Mouse (Mus musculus) erythroblast, adult 5-6 weeks (primary cell): ENCODE measurements around the gene Rbl1. TPM values are rescaled to one million over a fixed set of nuclear protein-coding genes. Genes with fewer than 3 reads are reported as not detected.
"Not testable (repeated sequence)": the region's sequence is repeated elsewhere in the genome, so short reads cannot be mapped to it uniquely, and the experiment has no call there.

Source experiments
- ATAC-seq: replicated peaks from 2 replicates; pipeline ENCODE4 v1.8.0; 2016; ENCODE audit warnings: moderate number of reproducible peaks, mild to moderate bottlenecking, moderate TSS enrichment, inconsistent platforms; ENCODE audit not compliant: poor library complexity, low FRiP score, severe bottlenecking
- total RNA-seq, 2 experiments: library from RNA; stranded (forward) in 1 of 2; stranded (reverse) in 1 of 2; fragments of 150-400 nt in 1 of 2; fragments of 200-764, 138-1000 nt in 1 of 2; gene quantifications; 2 replicates each; pipeline versions ENCODE4 v1.2.3 to v1.2.4; 2015 to 2017; ENCODE audit warnings: low replicate concordance in 2 of 2

Gene Rbl1
- total RNA-seq, 2 experiments from 2014 or later, result 31.5 to 40.8 TPM

DNA sequence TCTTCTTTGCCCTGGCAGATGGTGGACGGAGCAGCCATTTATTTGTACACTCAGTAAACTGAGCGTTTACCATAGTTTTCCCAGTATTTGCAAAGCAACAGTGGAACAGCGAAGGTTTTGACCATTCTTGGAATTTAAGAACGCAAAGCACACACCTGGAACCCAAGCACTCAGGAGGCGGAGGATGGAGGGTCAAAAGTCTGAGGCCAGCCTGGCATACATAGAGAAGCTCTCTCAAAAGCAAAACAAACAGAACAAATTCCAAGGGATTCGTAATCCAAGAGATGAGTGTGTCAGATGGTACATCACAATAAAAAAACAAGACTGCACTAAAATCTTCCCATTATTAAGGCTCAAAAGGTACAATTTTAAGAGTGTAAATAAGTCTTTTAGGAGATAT lies 30.8 kb downstream of the Rbl1 start:
- ATAC-seq, result no peak

DNA sequence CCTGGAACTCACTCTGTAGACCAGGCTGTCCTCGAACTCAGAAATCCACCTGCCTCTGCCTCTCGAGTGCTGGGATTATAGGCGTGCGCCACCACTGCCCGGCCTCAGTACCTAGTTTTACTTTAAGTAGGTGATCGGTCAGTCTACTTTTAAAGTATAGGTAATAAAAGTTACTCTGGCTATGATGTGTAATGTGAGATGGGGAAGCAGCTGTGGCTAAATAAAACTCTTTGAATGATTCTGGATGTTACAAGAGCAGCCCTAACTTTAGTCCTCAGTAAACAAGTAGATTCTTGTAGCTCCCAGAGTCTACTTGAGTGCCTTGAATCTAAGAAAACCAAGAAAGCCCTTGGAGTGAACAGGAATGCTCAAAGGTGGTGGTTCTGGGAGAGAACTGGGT lies 31.4 kb downstream of the Rbl1 start:
- ATAC-seq, result no peak

- ATAC-seq, result no peak
Observed at GRCm38 (mm10) chr2:157170626-157171025, 33.7 kb downstream of the Rbl1 start.

DNA sequence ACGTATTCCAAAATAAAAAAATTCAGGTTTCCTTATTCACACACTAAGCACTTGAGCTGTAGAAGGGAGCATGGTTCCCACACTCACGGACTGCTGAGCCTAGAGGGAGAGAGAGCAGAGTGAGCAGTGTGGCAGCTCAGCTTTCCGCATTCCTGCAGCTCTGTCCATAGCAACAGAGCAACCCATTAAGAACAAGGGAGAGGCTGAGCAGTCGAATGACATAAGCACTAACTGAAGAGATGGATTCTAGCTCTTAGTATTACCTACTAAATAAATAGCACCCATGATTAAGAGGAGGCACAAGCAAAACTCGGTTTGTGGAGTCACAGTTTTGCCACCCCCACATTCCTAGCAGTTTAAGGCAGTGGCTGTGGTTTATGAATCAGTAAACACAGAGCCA lies 34.2 kb downstream of the Rbl1 start:
- ATAC-seq, result no peak

- no peak for ATAC-seq
Observed at GRCm38 (mm10) chr2:157166371-157167080, 37.8 kb downstream of the Rbl1 start.

- not testable (repeated sequence) for ATAC-seq
Observed at GRCm38 (mm10) chr2:157165312-157166224, 38.8 kb downstream of the Rbl1 start.

GRCm38 (mm10) chr2:157164101-157164500 lies 40.2 kb downstream of the Rbl1 start:
- no peak for ATAC-seq

GRCm38 (mm10) chr2:157156079-157156478 lies 48.3 kb downstream of the Rbl1 start:
- no peak for ATAC-seq

DNA sequence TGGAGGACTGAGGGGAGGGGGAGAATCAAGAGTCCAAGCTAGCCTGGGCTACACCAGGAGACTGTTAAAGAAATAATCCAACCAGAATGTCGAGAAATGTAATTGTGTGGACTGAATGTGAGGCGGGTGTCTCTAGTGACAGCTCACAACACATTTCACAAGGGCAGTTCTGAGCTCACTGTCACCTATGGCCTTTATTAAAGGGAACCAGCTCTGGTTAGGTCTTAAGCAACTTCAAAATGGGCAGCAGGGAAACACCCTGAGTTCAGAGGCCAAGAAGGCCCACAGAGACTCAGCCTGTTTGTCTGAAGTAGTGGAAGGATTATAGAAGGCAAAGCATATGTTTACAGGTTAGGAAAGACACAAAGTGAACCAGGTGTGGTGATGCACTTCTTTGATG lies 51.1 kb downstream of the Rbl1 start:
- ATAC-seq, result no peak

DNA sequence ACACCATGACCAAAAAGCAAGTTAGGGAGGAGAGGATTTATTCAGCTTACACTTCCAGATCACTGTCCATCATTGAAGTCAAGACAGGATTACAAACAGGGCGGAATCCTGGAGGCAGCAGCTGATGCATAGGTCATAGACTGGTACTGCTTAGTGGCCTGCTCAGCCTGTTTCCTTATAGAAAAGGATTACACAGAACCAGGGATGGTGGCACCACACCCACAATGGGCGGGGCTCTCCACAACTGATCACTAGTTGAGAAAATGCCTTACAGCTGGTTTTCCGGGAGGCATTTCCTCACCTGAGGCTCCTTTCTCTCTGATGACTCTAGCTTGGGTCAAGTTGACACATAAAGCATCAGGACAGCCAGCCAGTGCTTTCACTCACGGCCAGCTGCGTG lies 55.9 kb downstream of the Rbl1 start:
- no peak for ATAC-seq

DNA sequence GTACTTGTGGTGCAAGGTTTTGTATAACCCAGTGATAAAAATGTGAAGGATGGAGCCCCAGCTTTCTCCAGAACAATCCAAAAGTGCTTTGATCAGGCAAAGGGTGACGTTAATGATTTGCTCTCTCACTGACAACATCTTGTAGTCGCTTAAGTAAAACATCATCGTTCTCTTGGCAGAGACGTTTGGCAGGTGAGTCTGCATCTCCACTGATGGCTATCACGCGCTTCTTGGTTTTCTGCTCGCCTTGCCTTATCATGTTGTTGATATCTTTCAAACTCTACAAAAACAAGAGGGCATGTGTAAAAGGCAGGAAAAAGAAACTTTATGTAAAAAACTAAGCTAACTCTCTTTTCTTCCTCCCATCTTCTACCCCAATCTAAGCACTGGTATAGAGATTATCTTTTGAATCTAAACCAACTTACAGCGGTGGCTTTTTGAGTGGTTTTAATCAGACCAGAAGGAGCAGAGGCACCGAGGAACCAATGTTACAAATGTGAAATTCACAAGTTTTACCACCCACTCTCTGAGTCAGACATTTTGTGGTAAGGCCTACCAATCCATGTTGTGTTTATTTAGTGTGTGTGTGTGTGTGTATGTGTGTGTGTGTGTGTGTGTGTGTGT lies 56.8 kb downstream of the Rbl1 start:
- ATAC-seq, result no peak

DNA sequence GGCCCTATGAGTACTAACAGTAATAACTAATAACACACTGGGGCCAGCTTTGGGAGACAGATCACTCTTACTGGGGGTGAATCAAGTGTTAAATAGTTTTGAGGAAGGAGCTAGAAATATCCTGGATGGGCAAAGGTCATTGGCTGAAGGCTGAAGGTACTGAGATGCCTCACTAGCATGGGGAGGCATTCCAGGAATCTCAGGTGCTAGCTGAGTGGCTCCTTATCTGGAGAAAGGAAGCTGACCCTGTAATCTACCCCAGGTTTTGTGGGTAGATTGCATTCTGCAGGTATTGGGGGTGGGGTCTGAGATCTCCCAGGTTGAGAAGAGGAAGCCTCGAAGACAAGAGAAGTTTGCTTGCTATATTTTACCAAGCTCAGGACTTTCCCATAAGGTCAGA lies 59.2 kb downstream of the Rbl1 start:
- ATAC-seq, result no peak

DNA sequence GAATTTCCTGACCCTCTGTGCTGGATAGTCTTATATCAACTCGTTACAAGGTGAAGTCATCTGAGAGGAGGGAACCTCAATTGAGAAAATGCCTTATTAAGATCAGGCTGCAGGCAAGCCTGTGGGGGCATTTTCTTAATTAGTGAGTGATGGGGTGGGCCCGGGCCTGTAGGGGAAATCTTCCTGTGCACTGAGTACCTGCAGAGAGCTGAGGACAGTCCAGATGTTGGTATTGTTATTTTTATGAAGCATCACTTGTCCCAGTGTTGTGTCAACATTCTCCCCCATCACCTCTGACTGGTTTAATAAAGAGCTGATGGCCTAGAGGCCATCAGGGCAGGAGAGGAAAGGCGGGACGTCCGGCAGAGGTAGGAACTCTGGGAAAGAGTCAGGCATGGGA lies 60.2 kb downstream of the Rbl1 start:
- no peak for ATAC-seq

DNA sequence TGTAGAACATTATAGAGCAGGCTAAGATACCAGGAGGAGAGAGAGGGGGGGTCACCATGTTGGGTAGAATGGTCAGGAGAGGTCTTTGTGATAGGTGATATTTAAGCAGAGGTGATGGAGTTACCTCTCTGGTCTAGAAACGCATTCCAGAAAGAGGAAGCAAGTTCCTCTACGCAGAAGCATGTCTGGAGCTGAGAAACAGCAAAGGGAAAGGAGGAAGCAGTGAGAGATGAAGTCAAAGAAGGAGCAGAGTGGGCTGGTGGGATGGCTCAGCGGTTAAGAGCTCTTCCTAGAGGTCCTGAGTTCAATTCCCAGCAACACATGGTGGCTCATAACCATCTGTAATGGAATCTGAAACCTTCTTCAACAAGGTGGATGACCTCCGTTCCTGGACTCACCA lies 62.4 kb downstream of the Rbl1 start:
- no peak for ATAC-seq

DNA sequence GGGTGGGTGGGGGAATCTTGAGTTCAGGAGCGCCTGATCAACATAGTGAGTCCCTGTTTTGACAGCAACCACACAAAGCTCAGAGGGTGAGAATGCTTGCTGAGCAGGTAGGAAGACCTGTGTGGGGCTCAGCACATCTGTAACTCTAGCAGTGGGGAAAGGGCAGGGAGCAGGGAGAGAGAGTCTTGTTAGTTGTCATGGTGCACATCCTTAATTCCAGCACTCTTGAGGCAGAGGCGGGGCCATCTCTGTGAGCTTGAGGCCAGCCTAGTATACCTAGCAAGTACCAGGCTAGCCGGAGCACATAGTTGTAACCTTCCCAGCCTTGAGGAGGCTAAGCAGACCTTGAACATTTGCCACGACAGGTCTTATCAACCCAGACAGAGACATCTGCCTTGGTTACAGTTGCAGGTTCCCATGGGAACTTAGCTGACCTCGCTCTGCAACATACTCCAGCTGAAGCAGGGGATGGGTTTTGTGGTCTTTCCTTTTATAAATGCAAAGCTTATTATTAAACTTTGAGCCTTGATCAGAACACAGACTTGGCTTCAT lies 65.0 kb downstream of the Rbl1 start:
- no peak for ATAC-seq

DNA sequence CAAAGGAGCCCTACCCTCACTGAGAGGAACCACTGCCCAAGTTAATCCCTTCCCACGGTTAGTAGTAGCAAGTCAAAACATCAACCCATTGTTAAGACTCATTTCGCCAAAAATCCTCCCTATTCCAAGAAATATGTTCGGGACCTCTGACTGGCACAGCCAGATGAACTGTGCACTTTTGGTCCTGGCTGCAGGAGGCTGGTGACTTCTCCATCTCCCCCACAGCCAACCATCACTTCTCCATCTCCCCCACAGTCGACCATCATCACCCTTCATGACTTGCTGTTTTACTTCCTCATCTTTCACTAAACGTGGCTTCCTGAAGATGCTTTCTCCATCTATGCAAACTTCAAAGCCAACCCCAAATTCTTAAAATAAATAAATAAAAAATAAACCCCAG lies 65.5 kb downstream of the Rbl1 start:
- no peak for ATAC-seq

- ATAC-seq, result no peak
Observed at GRCm38 (mm10) chr2:157137959-157138731, 66.2 kb downstream of the Rbl1 start.

- ATAC-seq, result no peak
Observed at GRCm38 (mm10) chr2:157136646-157137045, 67.7 kb downstream of the Rbl1 start.

- ATAC-seq, result no peak
Observed at GRCm38 (mm10) chr2:157136176-157136575, 68.2 kb downstream of the Rbl1 start.
